Mouse (Mus musculus): ENCODE results near the gene Cavin4. TPM values are rescaled to one million over a fixed set of nuclear protein-coding genes. Genes with fewer than 3 reads are reported as not detected.

Cavin4 gene
- total and polyA plus RNA-seq, 2 experiments from 2014 or later = 0.79 to 1.4 TPM

- Histone ChIP-seq H3K36me3 (ENCODE audit: insufficient read depth, low read length) (no peaks in the 10 kb centered on the region), H3K27ac (ENCODE audit: low read depth, low read length) (no peak overlapping the region), H3K9ac (replicated peaks; ENCODE audit: low read length, poor library complexity, severe bottlenecking) (no peak overlapping the region), H3K4me1 (ENCODE audit: insufficient read depth, low read length) (no peaks in the 10 kb centered on the region), H3K4me3 (ENCODE audit: low read depth, low read length) (no peak overlapping the region), H3K4me2 (ENCODE audit: low read depth, low read length, poor library complexity, severe bottlenecking) (no peak overlapping the region), H3K9me3 (ENCODE audit: low read length) (no peaks in the 10 kb centered on the region), H3K27me3 (ENCODE audit: insufficient read depth, low read length) (no peaks in the 10 kb centered on the region)
- ATAC-seq (ENCODE audit: low FRiP score) (peak; percentile 71), DNase-seq (ENCODE audit: low spot score) (peak; percentile 93)
- 74% methylated on average over 9 of the region's 9 CpGs for WGBS
- TF ChIP-seq CTCF (IDR thresholded peaks at IDR 0.05) = peak; percentile 84
These were observed 27.3 kb downstream of the Cavin4 start for GRCm38 (mm10) chr4:48690640-48691039.

- no peak overlapping the region for H3K9ac ChIP-seq (replicated peaks; ENCODE audit: low read length, poor library complexity, severe bottlenecking)
- H3K27ac ChIP-seq (ENCODE audit: low read depth, low read length) = no peak overlapping the region
- TF ChIP-seq CTCF (IDR thresholded peaks at IDR 0.05) = peak; percentile 92
These were observed 28.6 kb downstream of the Cavin4 start for GRCm38 (mm10) chr4:48691793-48692437.

GRCm38 (mm10) chr4:48692736-48693292 is 29.5 kb downstream of the Cavin4 start:
- no peaks in the 10 kb centered on the region for H3K9me3 ChIP-seq (ENCODE audit: low read length)
- DNase-seq (ENCODE audit: low spot score) = no peak
- H3K4me3 ChIP-seq (ENCODE audit: low read depth, low read length) = no peak overlapping the region
- no peaks in the 10 kb centered on the region for H3K36me3 ChIP-seq (ENCODE audit: insufficient read depth, low read length)
- no peak for TF ChIP-seq CTCF (IDR thresholded peaks at IDR 0.05)
- 47% methylated on average over 9 of the region's 9 CpGs for whole genome bisulfite sequencing
- H3K27ac ChIP-seq (ENCODE audit: low read depth, low read length) = no peak overlapping the region
- no peak overlapping the region for H3K4me2 ChIP-seq (ENCODE audit: low read depth, low read length, poor library complexity, severe bottlenecking)
- H3K4me1 ChIP-seq (ENCODE audit: insufficient read depth, low read length) = no peaks in the 10 kb centered on the region
- H3K27me3 ChIP-seq (ENCODE audit: insufficient read depth, low read length) = no peaks in the 10 kb centered on the region
- H3K9ac ChIP-seq (replicated peaks; ENCODE audit: low read length, poor library complexity, severe bottlenecking) = no peak overlapping the region
- no peak for ATAC-seq (ENCODE audit: low FRiP score)

More at GRCm38 (mm10) chr4:48691793-48692437, 28.6 kb downstream of the Cavin4 start:
- no peak overlapping the region for H3K4me2 ChIP-seq (ENCODE audit: low read depth, low read length, poor library complexity, severe bottlenecking)
- ATAC-seq (ENCODE audit: low FRiP score) (peak; percentile 66), DNase-seq (ENCODE audit: low spot score) (peak; percentile 90)
- H3K36me3 ChIP-seq (ENCODE audit: insufficient read depth, low read length) = no peaks in the 10 kb centered on the region
- H3K9me3 ChIP-seq (ENCODE audit: low read length) = no peaks in the 10 kb centered on the region
- 35% methylated on average over 7 of the region's 7 CpGs for WGBS
- H3K27me3 ChIP-seq (ENCODE audit: insufficient read depth, low read length) = no peaks in the 10 kb centered on the region
- no peaks in the 10 kb centered on the region for H3K4me1 ChIP-seq (ENCODE audit: insufficient read depth, low read length)
- H3K4me3 ChIP-seq (ENCODE audit: low read depth, low read length) = no peak overlapping the region

- ATAC-seq (ENCODE audit: low FRiP score) (no peak), DNase-seq (ENCODE audit: low spot score) (no peak)
- no peaks in the 10 kb centered on the region for H3K36me3 ChIP-seq (ENCODE audit: insufficient read depth, low read length)
- no peak overlapping the region for H3K9ac ChIP-seq (replicated peaks; ENCODE audit: low read length, poor library complexity, severe bottlenecking)
- no peaks in the 10 kb centered on the region for H3K9me3 ChIP-seq (ENCODE audit: low read length)
- H3K27ac ChIP-seq (ENCODE audit: low read depth, low read length) = no peak overlapping the region
- no peaks in the 10 kb centered on the region for H3K4me1 ChIP-seq (ENCODE audit: insufficient read depth, low read length)
- TF ChIP-seq CTCF (IDR thresholded peaks at IDR 0.05) = no peak
- WGBS = 90% methylated on average over 3 of the region's 3 CpGs
- H3K4me3 ChIP-seq (ENCODE audit: low read depth, low read length) = no peak overlapping the region
- H3K27me3 ChIP-seq (ENCODE audit: insufficient read depth, low read length) = no peaks in the 10 kb centered on the region
- no peak overlapping the region for H3K4me2 ChIP-seq (ENCODE audit: low read depth, low read length, poor library complexity, severe bottlenecking)
These were observed 33.4 kb downstream of the Cavin4 start for GRCm38 (mm10) chr4:48696706-48697105.

- Histone ChIP-seq H3K9ac (replicated peaks; ENCODE audit: low read length, poor library complexity, severe bottlenecking) (no peak overlapping the region), H3K27ac (ENCODE audit: low read depth, low read length) (no peak overlapping the region), H3K4me3 (ENCODE audit: low read depth, low read length) (no peak overlapping the region), H3K36me3 (ENCODE audit: insufficient read depth, low read length) (no peaks in the 10 kb centered on the region), H3K4me2 (ENCODE audit: low read depth, low read length, poor library complexity, severe bottlenecking) (no peak overlapping the region), H3K27me3 (ENCODE audit: insufficient read depth, low read length) (no peaks in the 10 kb centered on the region), H3K4me1 (ENCODE audit: insufficient read depth, low read length) (no peaks in the 10 kb centered on the region), H3K9me3 (ENCODE audit: low read length) (no peaks in the 10 kb centered on the region)
- no peak for ATAC-seq (ENCODE audit: low FRiP score)
- no peak for DNase-seq (ENCODE audit: low spot score)
- 54% methylated on average over 11 of the region's 11 CpGs for WGBS
- no peak for TF ChIP-seq CTCF (IDR thresholded peaks at IDR 0.05)
These were observed 34.0 kb downstream of the Cavin4 start for GRCm38 (mm10) chr4:48697302-48697701.

GRCm38 (mm10) chr4:48715865-48716650 is 52.7 kb downstream of the Cavin4 start:
- no peaks in the 10 kb centered on the region for H3K9me3 ChIP-seq (ENCODE audit: low read length)
- DNase-seq (ENCODE audit: low spot score) (no peak), ATAC-seq (ENCODE audit: low FRiP score) (no peak)
- no peak overlapping the region for H3K4me3 ChIP-seq (ENCODE audit: low read depth, low read length)
- 75% methylated on average over 8 of the region's 8 CpGs for WGBS
- H3K27me3 ChIP-seq (ENCODE audit: insufficient read depth, low read length) = no peaks in the 10 kb centered on the region
- H3K4me1 ChIP-seq (ENCODE audit: insufficient read depth, low read length) = no peaks in the 10 kb centered on the region
- H3K27ac ChIP-seq (ENCODE audit: low read depth, low read length) = no peak overlapping the region
- H3K36me3 ChIP-seq (ENCODE audit: insufficient read depth, low read length) = no peaks in the 10 kb centered on the region
- H3K4me2 ChIP-seq (ENCODE audit: low read depth, low read length, poor library complexity, severe bottlenecking) = no peak overlapping the region
- no peak for TF ChIP-seq CTCF (IDR thresholded peaks at IDR 0.05)
- H3K9ac ChIP-seq (replicated peaks; ENCODE audit: low read length, poor library complexity, severe bottlenecking) = no peak overlapping the region

Data from midbrain, postnatal 0 days (tissue).